Mouse (Mus musculus) spleen, adult 2 months (tissue): Measurements from ENCODE around the gene Tspan11.

Source experiments
- CTCF ChIP-seq: fragments of 200-500 bp; IDR thresholded peaks from 2 replicates; pipeline ENCODE4 v1.5.1; 2011; ENCODE audit warnings: mild to moderate bottlenecking, inconsistent platforms; ENCODE audit not compliant: insufficient read depth, insufficient read length, insufficient replicate concordance; ENCODE audit errors: extremely low read depth
- POLR2A ChIP-seq: fragments of 200-500 bp; IDR thresholded peaks from 2 replicates; pipeline ENCODE4 v1.6.1; 2011; ENCODE audit warnings: low read depth, low read length, inconsistent platforms

DNA sequence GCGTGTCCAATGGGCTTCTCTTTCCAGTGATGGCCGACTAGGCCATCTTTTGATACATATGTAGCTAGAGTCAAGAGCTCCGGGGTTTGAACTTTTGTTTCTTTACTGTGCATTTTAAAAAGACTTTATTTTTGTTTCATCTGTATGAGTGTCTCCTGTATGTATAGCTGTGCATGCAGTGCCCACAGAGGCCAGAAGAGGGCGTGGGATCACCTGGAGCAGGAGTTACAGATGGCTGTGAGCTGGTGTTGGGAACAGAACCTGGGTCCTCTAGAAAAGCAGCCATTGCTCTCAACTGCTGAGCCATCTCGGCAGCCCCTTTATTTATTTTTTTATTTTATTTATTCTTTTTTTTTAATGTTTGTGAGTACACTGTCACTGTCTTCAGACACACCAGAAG is 109.5 kb downstream of the Tspan11 start:
- TF ChIP-seq POLR2A (no peak), CTCF (no peak)
